Mouse (Mus musculus) liver, embryonic 11.5 days (tissue): ENCODE results near the gene Gm10065. TPM values are rescaled to one million over a fixed set of nuclear protein-coding genes. Genes with fewer than 3 reads are reported as not detected.

Experiments
- ATAC-seq: fragments of 200-750 bp; cut with Nextera tagmentation; replicated peaks from 2 replicates; pipeline ENCODE4 v1.8.0; 2017; ENCODE audit warnings: moderate number of reproducible peaks, mild to moderate bottlenecking, moderate TSS enrichment, moderate library complexity; ENCODE audit not compliant: low FRiP score
- DNase-seq: peaks from one replicate; pipeline ENCODE4 v3.0.0-alpha.2; 2017; ENCODE audit warnings: low spot score
- H3K27ac ChIP-seq: fragments of 300-500 bp; sonication (generic); 2 replicates; pipeline ENCODE4 v1.5.1; 2014; ENCODE audit warnings: mild to moderate bottlenecking, low read depth, low read length, control low read depth
- H3K27me3 ChIP-seq: fragments of 300-500 bp; sonication (generic); replicated peaks from 2 replicates; pipeline ENCODE4 v1.6.1; 2014; ENCODE audit warnings: low read length, mixed read lengths; ENCODE audit not compliant: control insufficient read depth, insufficient read depth
- H3K36me3 ChIP-seq: fragments of 300-500 bp; sonication (generic); 2 replicates; pipeline ENCODE4 v1.6.1; 2014; ENCODE audit warnings: mild to moderate bottlenecking, low read length, moderate library complexity, mixed read lengths; ENCODE audit not compliant: control insufficient read depth, insufficient read depth
- H3K4me1 ChIP-seq: fragments of 300-500 bp; sonication (generic); replicated peaks from 2 replicates; pipeline ENCODE4 v1.6.1; 2014; ENCODE audit warnings: low read length, mixed read lengths; ENCODE audit not compliant: control insufficient read depth, insufficient read depth
- H3K4me2 ChIP-seq: fragments of 300-500 bp; sonication (generic); 2 replicates; pipeline ENCODE4 v1.6.1; 2014; ENCODE audit warnings: mild to moderate bottlenecking, control low read depth, moderate library complexity
- H3K4me3 ChIP-seq: fragments of 300-500 bp; sonication (generic); 2 replicates; pipeline ENCODE4 v1.5.1; 2014; ENCODE audit warnings: low read depth, low read length, control low read depth
- H3K9ac ChIP-seq: fragments of 300-500 bp; sonication (generic); 2 replicates; pipeline ENCODE4 v1.6.1; 2014; ENCODE audit warnings: low read depth, low read length, control low read depth
- H3K9me3 ChIP-seq: fragments of 300-500 bp; sonication (generic); 2 replicates; pipeline ENCODE4 v1.6.1; 2016; ENCODE audit warnings: low read length, inconsistent platforms, mixed read lengths; ENCODE audit not compliant: control insufficient read depth
- WGBS: fragments of 180-500 bp; shearing (Covaris S2); extraction: QIAGEN DNeasy Blood & Tissue Kit; methylation state at CpG from one replicate; pipeline ENCODE4 v1.1.7; 2014; 5-methylcytosine and 5-hydroxymethylcytosine counted together
- microRNA counts: library from miRNA; unstranded; fragments of <30 nt; microRNA quantifications from one replicate; lab custom pipeline; 2015
- microRNA-seq: library from miRNA; unstranded; fragments of <30 nt; microRNA quantifications from one replicate; pipeline ENCODE4, GENCODE M21; 2017; ENCODE audit warnings: borderline number of aligned reads
- polyA plus RNA-seq: library from polyadenylated mRNA; unstranded; fragments of >200 nt; fragmentation: Nextera tagmentation; extraction: Ambion mirVana; gene quantifications from 2 replicates; pipeline ENCODE4 v1.2.1, GENCODE M21; 2014

The Gm10065 gene
- polyA plus RNA-seq, 1 experiment from 2014 or later, result not detected

DNA sequence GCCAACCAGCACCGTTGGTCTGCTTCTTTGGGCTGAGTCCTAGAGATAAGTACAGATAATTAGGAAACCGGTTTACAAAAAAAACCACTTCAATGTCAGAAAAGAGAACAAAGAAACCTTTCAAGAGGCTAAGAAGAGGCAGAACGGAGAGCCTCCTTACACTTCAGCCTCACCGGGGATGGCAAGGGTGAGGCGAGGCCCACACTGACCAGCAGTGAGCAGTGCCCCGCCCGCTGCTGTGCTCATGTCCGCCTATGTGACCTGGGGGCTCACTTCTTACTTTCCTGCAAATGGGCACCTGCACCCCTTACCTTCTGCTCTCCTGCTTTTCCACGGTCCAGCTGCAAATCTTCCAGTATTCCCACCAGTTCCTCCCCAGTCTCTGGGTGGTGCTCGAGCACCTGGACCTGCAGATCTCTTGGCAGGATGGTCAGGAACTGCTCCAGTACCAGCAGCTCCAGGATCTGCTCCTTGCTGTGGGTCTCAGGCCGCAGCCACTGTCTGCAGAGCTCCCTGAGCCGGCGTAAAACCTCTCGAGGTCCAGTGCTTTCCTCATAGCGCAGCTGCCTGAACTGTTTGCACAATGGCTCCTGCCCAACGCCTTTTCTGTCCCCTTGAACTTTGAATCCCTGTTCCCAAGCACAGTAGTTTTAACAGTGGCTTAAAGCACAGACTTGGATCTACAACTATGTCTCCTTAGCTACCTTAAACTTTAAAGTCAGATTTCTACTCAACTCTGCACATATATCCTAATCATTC is 31.2 kb downstream of the Gm10065 start:
- Histone ChIP-seq H3K4me2 (no peak overlapping the region), H3K27me3 (no peaks in the 10 kb centered on the region)

DNA sequence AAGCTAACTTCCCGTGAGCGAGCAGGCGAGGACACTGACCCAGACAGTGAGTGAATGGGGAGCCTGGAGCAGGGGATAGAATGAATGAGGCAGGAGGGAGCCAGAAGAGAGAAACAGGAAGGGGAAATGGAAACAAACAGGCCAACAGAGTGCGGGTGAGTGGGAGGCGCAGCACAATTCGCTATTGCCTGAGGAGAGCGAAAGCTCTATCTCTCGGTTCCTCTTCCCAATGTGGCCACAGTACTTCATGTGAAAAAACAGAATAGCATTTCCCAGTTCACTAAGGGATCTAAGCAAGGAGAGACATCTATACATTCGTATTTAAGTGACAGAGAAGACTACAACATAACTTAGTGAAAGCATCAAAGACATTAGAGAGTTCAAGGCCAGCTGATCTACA is 32.4 kb downstream of the Gm10065 start:
- Histone ChIP-seq H3K36me3 (peaks cover 11% of the 10 kb centered on the region), H3K9me3 (no peaks in the 10 kb centered on the region), H3K4me1 (no peaks in the 10 kb centered on the region), H3K9ac (no peak overlapping the region), H3K4me3 (no peak overlapping the region), H3K27ac (no peak overlapping the region), H3K4me2 (no peak overlapping the region), H3K27me3 (no peaks in the 10 kb centered on the region)
- ATAC-seq (no peak), DNase-seq (no peak)
- WGBS, result 85% methylated on average over 9 of the region's 9 CpGs

More for the DNA sequence above, 31.2 kb downstream of the Gm10065 start:
- H3K9me3 ChIP-seq, result no peaks in the 10 kb centered on the region
- DNase-seq, result no peak
- H3K9ac ChIP-seq, result no peak overlapping the region
- 74% methylated on average over 16 of the region's 16 CpGs for WGBS
- no peak overlapping the region for H3K4me3 ChIP-seq
- peaks cover 11% of the 10 kb centered on the region for H3K36me3 ChIP-seq
- no peak for ATAC-seq
- H3K27ac ChIP-seq, result no peak overlapping the region
- H3K4me1 ChIP-seq, result 0 out of 2 replicates have a peak, but pooled peaks cover 3% of the 10 kb centered on the region

DNA sequence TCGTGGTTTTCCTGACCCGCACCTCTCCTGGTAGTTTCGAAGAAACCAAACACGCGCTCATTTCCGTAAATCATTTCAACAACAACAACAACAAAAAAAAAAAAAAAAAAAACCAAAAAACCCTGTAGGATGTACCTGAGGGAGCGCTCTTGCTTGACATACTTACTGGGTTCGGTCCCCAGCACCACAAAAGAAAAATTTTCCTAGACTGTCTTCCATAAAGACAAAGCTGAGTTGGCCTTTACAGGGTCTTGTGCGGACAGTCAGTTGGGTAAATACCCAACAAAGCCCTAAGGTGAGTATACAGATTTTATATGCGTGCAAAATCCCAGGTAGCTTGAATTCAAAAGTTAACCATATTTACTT is 38.1 kb downstream of the Gm10065 start:
- WGBS, result 16% methylated on average over 10 of the region's 10 CpGs

DNA sequence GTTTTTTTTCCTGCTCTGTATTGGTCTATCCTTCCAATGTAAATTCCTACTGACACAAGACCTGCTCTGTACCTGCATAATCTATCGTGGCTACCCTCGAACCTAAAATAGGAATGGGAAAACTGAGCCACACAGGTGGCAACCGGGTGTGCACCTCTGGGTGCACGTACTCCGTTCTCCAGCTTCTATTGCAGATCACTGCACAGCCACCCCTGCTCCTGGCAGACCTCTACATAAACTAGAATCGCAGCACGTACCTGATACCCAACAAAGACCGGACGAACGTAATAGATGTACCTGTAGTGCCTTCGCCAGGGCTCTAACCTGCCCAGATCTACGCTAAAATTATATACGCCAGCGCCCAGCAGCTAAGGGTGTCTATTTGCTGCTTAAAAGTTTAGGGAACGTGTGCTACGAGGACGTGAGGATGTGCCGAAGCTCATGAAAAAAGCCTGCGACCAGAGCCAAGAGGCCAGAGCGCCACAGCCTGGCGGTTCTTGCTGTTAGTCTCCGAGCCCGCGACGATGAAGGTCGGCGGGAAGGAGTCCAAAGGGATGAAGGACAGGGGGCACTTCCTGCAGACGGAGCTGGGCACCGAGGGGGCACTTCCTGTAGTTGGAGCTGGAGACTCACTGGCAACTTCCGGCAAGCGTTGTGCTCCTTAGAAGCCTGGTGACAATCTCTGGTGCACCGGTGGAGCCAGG is 38.6 kb downstream of the Gm10065 start, which contains the start of gene Pgbd1:
Gene Pgbd1, minus strand, starts transcription at position 556 of the 704 bp plus-strand sequence.
- Histone ChIP-seq H3K36me3 (peaks cover 9% of the 10 kb centered on the region), H3K9me3 (no peaks in the 10 kb centered on the region), H3K9ac (peak within 1 kb of the TSS; percentile 71), H3K27ac (peak within 1 kb of the TSS; percentile 3), H3K4me3 (peak within 1 kb of the TSS; percentile 55), H3K4me1 (peaks cover 5% of the 10 kb centered on the region), H3K27me3 (no peaks in the 10 kb centered on the region), H3K4me2 (peak within 1 kb of the TSS; percentile 93)
- DNase-seq (peak; percentile 75), ATAC-seq (peak; percentile 91)
- WGBS, result under 1% methylated on average over 32 of the region's 32 CpGs

More for the DNA sequence above, 38.1 kb downstream of the Gm10065 start:
- no peak for DNase-seq
- Histone ChIP-seq H3K27me3 (no peaks in the 10 kb centered on the region), H3K27ac (no peak overlapping the region), H3K9ac (peak overlapping the region; percentile 71), H3K36me3 (peaks cover 9% of the 10 kb centered on the region), H3K4me1 (peaks cover 5% of the 10 kb centered on the region), H3K4me2 (peak overlapping the region; percentile 93), H3K4me3 (peak overlapping the region; percentile 55), H3K9me3 (no peaks in the 10 kb centered on the region)
- peak; percentile 27; the same call in 1 of the 2 replicates for ATAC-seq

DNA sequence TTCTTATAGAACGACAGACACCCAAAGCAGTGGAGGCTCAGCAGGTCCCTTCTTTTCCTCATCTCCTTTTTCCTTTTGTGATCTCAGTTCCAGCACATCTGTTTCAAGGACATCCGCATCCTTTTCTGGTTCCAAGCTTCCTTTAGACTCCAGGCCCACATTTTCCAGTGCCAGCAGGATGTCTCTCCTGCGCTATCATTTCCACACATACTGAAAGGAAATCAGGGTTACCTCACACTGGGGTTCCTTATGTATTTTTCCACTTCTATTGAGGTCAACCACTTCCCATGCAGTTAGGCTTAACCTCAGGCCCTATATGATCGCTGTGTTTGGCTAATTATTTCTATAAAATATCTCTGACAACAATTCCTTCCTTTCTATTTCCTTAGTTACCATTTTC is 43.8 kb downstream of the Gm10065 start:
- H3K36me3 ChIP-seq, result no peaks in the 10 kb centered on the region
- peaks cover 5% of the 10 kb centered on the region for H3K4me1 ChIP-seq
- ATAC-seq, result no peak
- no peak overlapping the region for H3K27ac ChIP-seq
- no peaks in the 10 kb centered on the region for H3K9me3 ChIP-seq
- WGBS, result 72% methylated on average over 4 of the region's 4 CpGs
- no peak overlapping the region for H3K4me2 ChIP-seq
- H3K9ac ChIP-seq, result no peak overlapping the region
- no peak for DNase-seq
- no peak overlapping the region for H3K4me3 ChIP-seq
- no peaks in the 10 kb centered on the region for H3K27me3 ChIP-seq

MicroRNAs encoded within 50 kb of the gene (microRNA counts, 519-probe panel; counts per million panel counts)
- not detected for microRNA mmu-miR-1896 (lab: Ali Mortazavi, UCI)

Small RNA genes within 50 kb of the gene (microRNA-seq; reads per million reads assigned to microRNA genes)
- not detected for gene Mir1896

Other genes starting within 250 kb of the Gm10065 start
- gene Gpx5, start 186.7 kb downstream of the Gm10065 start, polyA plus RNA-seq, result not detected in 2 replicates
- gene Gpx6, start 167.3 kb downstream of the Gm10065 start, polyA plus RNA-seq, result not detected in 2 replicates
- gene Olfr1367, start 132.5 kb downstream of the Gm10065 start, polyA plus RNA-seq, result not detected in 2 replicates
- 10.2 and 12.0 TPM in 2 replicates for gene Zscan12, start 116.6 kb downstream of the Gm10065 start, polyA plus RNA-seq
- 49.7 and 53.4 TPM in 2 replicates for gene Zkscan3, start 76.7 kb downstream of the Gm10065 start, polyA plus RNA-seq
- gene Pgbd1, start 38.4 kb downstream of the Gm10065 start, polyA plus RNA-seq, result 2.4 and 2.8 TPM in 2 replicates
- gene Zscan26, start 25.7 kb downstream of the Gm10065 start, polyA plus RNA-seq, result 13.5 and 16.6 TPM in 2 replicates
- gene Nkapl, start 10.9 kb downstream of the Gm10065 start, polyA plus RNA-seq, result 1.1 and 1.5 TPM in 2 replicates
- gene Zkscan4, start 534 bp downstream of the Gm10065 start, polyA plus RNA-seq, result 0.90 and 1.1 TPM in 2 replicates
- 0.22 and 0.42 TPM in 2 replicates for gene AK157302, start 15.8 kb upstream of the Gm10065 start, polyA plus RNA-seq
- gene Gm11273, start 22.0 kb upstream of the Gm10065 start, polyA plus RNA-seq, result 7.2 and 7.8 TPM in 2 replicates
- 5.1 and 5.7 TPM in 2 replicates for gene Zkscan8, start 51.7 kb upstream of the Gm10065 start, polyA plus RNA-seq
- gene Olfr1366, start 63.4 kb upstream of the Gm10065 start, polyA plus RNA-seq, result 0.05 and 0.08 TPM in 2 replicates
- gene Olfr1535, start 80.5 kb upstream of the Gm10065 start, polyA plus RNA-seq, result not detected in 2 replicates
- not detected in 2 replicates for gene Olfr1364, start 102.3 kb upstream of the Gm10065 start, polyA plus RNA-seq
- gene Olfr1362, start 134.6 kb upstream of the Gm10065 start, polyA plus RNA-seq, result not detected in 2 replicates
- not detected in 2 replicates for gene Olfr11, start 163.1 kb upstream of the Gm10065 start, polyA plus RNA-seq
- gene Olfr1361, start 183.9 kb upstream of the Gm10065 start, polyA plus RNA-seq, result not detected in 2 replicates
- gene Olfr1360, start 198.0 kb upstream of the Gm10065 start, polyA plus RNA-seq, result not detected in 2 replicates
- gene Olfr1359, start 218.7 kb upstream of the Gm10065 start, polyA plus RNA-seq, result not detected in 2 replicates
- 1.1 and 1.6 TPM in 2 replicates for gene Hist1h2bl, start 236.7 kb upstream of the Gm10065 start, polyA plus RNA-seq
- gene Hist1h2ai, start 237.0 kb upstream of the Gm10065 start, polyA plus RNA-seq, result 6.2 and 10.1 TPM in 2 replicates
- 4.5 and 6.5 TPM in 2 replicates for gene Hist1h3h, start 238.2 kb upstream of the Gm10065 start, polyA plus RNA-seq
- gene Hist1h2bm, start 242.6 kb upstream of the Gm10065 start, polyA plus RNA-seq, result 4.2 and 5.1 TPM in 2 replicates